Mouse (Mus musculus): ENCODE data around the gene Lsamp. TPM values are rescaled to one million over a fixed set of nuclear protein-coding genes. Genes with fewer than 3 reads are reported as not detected.

The Lsamp gene
- total and polyA plus RNA-seq, 2 experiments from 2014 or later, result 116 to 210 TPM

GRCm38 (mm10) chr16:40685531-40685930, 701.4 kb downstream of the Lsamp start:
- DNase-seq (ENCODE audit: low spot score) (no peak), ATAC-seq (ENCODE audit: low FRiP score) (no peak)
- no peaks in the 10 kb centered on the region for H3K36me3 ChIP-seq (ENCODE audit: insufficient read depth, low read length)
- no peaks in the 10 kb centered on the region for H3K9me3 ChIP-seq (ENCODE audit: low read length)
- H3K9ac ChIP-seq (replicated peaks; ENCODE audit: low read length, poor library complexity, severe bottlenecking), result no peak overlapping the region
- no peak overlapping the region for H3K4me2 ChIP-seq (ENCODE audit: low read depth, low read length, poor library complexity, severe bottlenecking)
- H3K27me3 ChIP-seq (ENCODE audit: insufficient read depth, low read length), result no peaks in the 10 kb centered on the region
- H3K4me3 ChIP-seq (ENCODE audit: low read depth, low read length), result no peak overlapping the region
- H3K27ac ChIP-seq (ENCODE audit: low read depth, low read length), result no peak overlapping the region
- no peaks in the 10 kb centered on the region for H3K4me1 ChIP-seq (ENCODE audit: insufficient read depth, low read length)
- TF ChIP-seq CTCF (IDR thresholded peaks at IDR 0.05), result no peak

GRCm38 (mm10) chr16:40692292-40692691, 708.1 kb downstream of the Lsamp start:
- H3K27me3 ChIP-seq (ENCODE audit: insufficient read depth, low read length), result no peaks in the 10 kb centered on the region
- H3K9ac ChIP-seq (replicated peaks; ENCODE audit: low read length, poor library complexity, severe bottlenecking), result no peak overlapping the region
- DNase-seq (ENCODE audit: low spot score), result peak; percentile 31
- H3K27ac ChIP-seq (ENCODE audit: low read depth, low read length), result no peak overlapping the region
- no peak overlapping the region for H3K4me2 ChIP-seq (ENCODE audit: low read depth, low read length, poor library complexity, severe bottlenecking)
- TF ChIP-seq CTCF (IDR thresholded peaks at IDR 0.05), result no peak
- 14% methylated on average over 2 of the region's 2 CpGs for WGBS
- H3K4me1 ChIP-seq (ENCODE audit: insufficient read depth, low read length), result no peaks in the 10 kb centered on the region
- no peak for ATAC-seq (ENCODE audit: low FRiP score)
- H3K36me3 ChIP-seq (ENCODE audit: insufficient read depth, low read length), result no peaks in the 10 kb centered on the region
- H3K9me3 ChIP-seq (ENCODE audit: low read length), result no peaks in the 10 kb centered on the region
- H3K4me3 ChIP-seq (ENCODE audit: low read depth, low read length), result no peak overlapping the region

DNA sequence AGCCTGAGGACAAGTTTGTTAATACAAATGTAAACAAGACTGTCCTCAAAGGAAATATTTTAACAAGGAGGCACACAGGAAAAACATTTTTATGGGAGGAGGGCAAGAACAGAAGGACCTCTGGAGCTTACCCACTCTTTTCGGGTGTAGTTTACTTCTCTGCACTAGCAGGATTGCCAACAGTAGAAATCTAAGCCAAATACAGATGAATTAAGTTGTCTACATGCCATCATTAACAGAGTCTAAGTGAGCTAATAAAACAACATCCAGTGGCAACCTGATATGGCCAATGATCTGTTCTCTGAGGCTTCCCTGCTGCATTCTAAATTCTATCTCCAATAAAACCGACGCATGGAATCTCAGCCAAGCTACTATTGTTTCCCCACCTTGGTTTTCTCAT, 713.1 kb downstream of the Lsamp start:
- 86% methylated on average over 3 of the region's 3 CpGs for WGBS
- no peaks in the 10 kb centered on the region for H3K36me3 ChIP-seq (ENCODE audit: insufficient read depth, low read length)
- ATAC-seq (ENCODE audit: low FRiP score) (no peak), DNase-seq (ENCODE audit: low spot score) (no peak)
- H3K27ac ChIP-seq (ENCODE audit: low read depth, low read length), result no peak overlapping the region
- H3K4me1 ChIP-seq (ENCODE audit: insufficient read depth, low read length), result no peaks in the 10 kb centered on the region
- no peak for TF ChIP-seq CTCF (IDR thresholded peaks at IDR 0.05)
- no peaks in the 10 kb centered on the region for H3K27me3 ChIP-seq (ENCODE audit: insufficient read depth, low read length)
- no peaks in the 10 kb centered on the region for H3K9me3 ChIP-seq (ENCODE audit: low read length)
- H3K9ac ChIP-seq (replicated peaks; ENCODE audit: low read length, poor library complexity, severe bottlenecking), result no peak overlapping the region
- H3K4me3 ChIP-seq (ENCODE audit: low read depth, low read length), result no peak overlapping the region
- H3K4me2 ChIP-seq (ENCODE audit: low read depth, low read length, poor library complexity, severe bottlenecking), result no peak overlapping the region

GRCm38 (mm10) chr16:40708558-40708957, 724.4 kb downstream of the Lsamp start:
- ATAC-seq (ENCODE audit: low FRiP score) (no peak), DNase-seq (ENCODE audit: low spot score) (peak; percentile 67)
- Histone ChIP-seq H3K9me3 (ENCODE audit: low read length) (no peaks in the 10 kb centered on the region), H3K4me3 (ENCODE audit: low read depth, low read length) (no peak overlapping the region), H3K4me2 (ENCODE audit: low read depth, low read length, poor library complexity, severe bottlenecking) (no peak overlapping the region), H3K36me3 (ENCODE audit: insufficient read depth, low read length) (no peaks in the 10 kb centered on the region), H3K4me1 (ENCODE audit: insufficient read depth, low read length) (no peaks in the 10 kb centered on the region), H3K27ac (ENCODE audit: low read depth, low read length) (no peak overlapping the region), H3K27me3 (ENCODE audit: insufficient read depth, low read length) (no peaks in the 10 kb centered on the region), H3K9ac (replicated peaks; ENCODE audit: low read length, poor library complexity, severe bottlenecking) (no peak overlapping the region)
- no peak for TF ChIP-seq CTCF (IDR thresholded peaks at IDR 0.05)
- WGBS, result 34% methylated on average over 2 of the region's 2 CpGs

GRCm38 (mm10) chr16:40709574-40709973, 725.4 kb downstream of the Lsamp start:
- ATAC-seq (ENCODE audit: low FRiP score) (no peak), DNase-seq (ENCODE audit: low spot score) (no peak)
- no peak overlapping the region for H3K4me2 ChIP-seq (ENCODE audit: low read depth, low read length, poor library complexity, severe bottlenecking)
- H3K4me1 ChIP-seq (ENCODE audit: insufficient read depth, low read length), result no peaks in the 10 kb centered on the region
- no peak overlapping the region for H3K4me3 ChIP-seq (ENCODE audit: low read depth, low read length)
- H3K27ac ChIP-seq (ENCODE audit: low read depth, low read length), result no peak overlapping the region
- H3K36me3 ChIP-seq (ENCODE audit: insufficient read depth, low read length), result no peaks in the 10 kb centered on the region
- no peak overlapping the region for H3K9ac ChIP-seq (replicated peaks; ENCODE audit: low read length, poor library complexity, severe bottlenecking)
- no peaks in the 10 kb centered on the region for H3K9me3 ChIP-seq (ENCODE audit: low read length)
- no peak for TF ChIP-seq CTCF (IDR thresholded peaks at IDR 0.05)
- WGBS, result 52% methylated on average over 4 of the region's 4 CpGs
- H3K27me3 ChIP-seq (ENCODE audit: insufficient read depth, low read length), result no peaks in the 10 kb centered on the region

DNA sequence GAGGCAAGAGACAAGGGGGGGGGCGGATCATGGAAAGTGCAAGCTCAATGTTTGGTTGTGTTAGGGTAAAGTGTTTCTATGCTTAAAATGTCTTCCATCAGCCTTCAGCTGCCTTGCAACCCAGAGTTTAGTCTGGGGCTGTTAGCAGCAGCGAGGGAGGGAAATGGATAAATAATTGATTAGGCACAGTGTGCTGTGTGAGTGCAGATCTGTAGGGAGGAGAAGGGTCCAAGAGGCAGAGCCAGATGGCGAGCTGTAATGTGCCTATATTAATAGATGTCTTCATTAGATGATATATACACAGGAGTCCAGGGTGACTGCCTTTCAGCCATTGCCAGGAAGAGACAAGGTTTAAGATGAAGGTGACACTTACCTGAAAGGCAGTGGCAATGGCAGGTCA, 725.9 kb downstream of the Lsamp start:
- DNase-seq (ENCODE audit: low spot score) (peak; percentile 32), ATAC-seq (ENCODE audit: low FRiP score) (no peak)
- 52% methylated on average over 3 of the region's 3 CpGs for WGBS
- H3K27ac ChIP-seq (ENCODE audit: low read depth, low read length), result no peak overlapping the region
- H3K9ac ChIP-seq (replicated peaks; ENCODE audit: low read length, poor library complexity, severe bottlenecking), result no peak overlapping the region
- no peak overlapping the region for H3K4me2 ChIP-seq (ENCODE audit: low read depth, low read length, poor library complexity, severe bottlenecking)
- H3K27me3 ChIP-seq (ENCODE audit: insufficient read depth, low read length), result no peaks in the 10 kb centered on the region
- no peak overlapping the region for H3K4me3 ChIP-seq (ENCODE audit: low read depth, low read length)
- no peaks in the 10 kb centered on the region for H3K36me3 ChIP-seq (ENCODE audit: insufficient read depth, low read length)
- H3K9me3 ChIP-seq (ENCODE audit: low read length), result no peaks in the 10 kb centered on the region
- TF ChIP-seq CTCF (IDR thresholded peaks at IDR 0.05), result no peak
- no peaks in the 10 kb centered on the region for H3K4me1 ChIP-seq (ENCODE audit: insufficient read depth, low read length)

All from midbrain, postnatal 0 days (tissue).